Mouse (Mus musculus) megakaryocyte, embryonic 14.5 days (primary cell): ENCODE results near the gene Bud31.

ENCODE experiments used
- FLI1 ChIP-seq: IDR thresholded peaks from 2 replicates; pipeline ENCODE4 v1.6.1; 2012; ENCODE audit warnings: low read length, inconsistent platforms, mixed read lengths
- GATA1 ChIP-seq: IDR thresholded peaks from 3 replicates; pipeline ENCODE4 v1.6.1; 2012; ENCODE audit warnings: mixed read lengths, low read length, inconsistent platforms, borderline replicate concordance

DNA sequence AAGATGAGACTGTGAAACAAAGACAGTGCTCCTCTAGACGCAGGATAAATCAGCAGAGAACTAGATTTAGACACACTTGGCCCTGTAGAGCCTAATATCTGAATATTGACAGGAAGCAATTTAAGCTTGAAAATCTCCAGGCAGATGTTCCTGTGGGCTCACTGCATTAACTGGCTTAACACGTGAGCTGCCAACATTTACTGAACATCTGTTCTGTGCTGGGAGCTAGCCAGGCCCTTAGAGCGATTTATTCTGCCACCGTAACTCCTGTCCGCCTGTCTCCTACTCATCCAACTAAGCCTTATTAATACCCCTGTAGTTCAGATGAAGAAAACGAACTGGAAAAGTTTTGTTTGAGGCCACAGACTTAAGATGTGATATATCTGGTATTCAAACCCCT lies 1.3 kb upstream of the Bud31 start:
- TF ChIP-seq GATA1 (no peak), FLI1 (no peak)
